Mouse (Mus musculus): Measurements from ENCODE around the gene Ikzf3.

GRCm38 (mm10) chr11:98445238-98445637 is 100.6 kb downstream of the Ikzf3 start:
- TF ChIP-seq CTCF (IDR thresholded peaks at IDR 0.05; ENCODE audit: insufficient read depth, low read length) (no peak), POLR2A (IDR thresholded peaks at IDR 0.05; ENCODE audit: borderline replicate concordance, extremely low read depth, low read depth, low read length) (no peak)

Measured in lung, adult 2 months (tissue).